Mouse (Mus musculus) intestine, embryonic 16.5 days (tissue): ENCODE measurements around the gene Chchd5. TPM values are rescaled to one million over a fixed set of nuclear protein-coding genes. Genes with fewer than 3 reads are reported as not detected.

Source experiments
- ATAC-seq: fragments of 200-750 bp; cut with Nextera tagmentation; 2 replicates; pipeline ENCODE4 v1.8.0; 2017; ENCODE audit warnings: moderate TSS enrichment, moderate library complexity
- H3K27ac ChIP-seq: fragments of 300-500 bp; sonication (generic); 2 replicates; pipeline ENCODE4 v1.5.1; 2014; ENCODE audit warnings: mild to moderate bottlenecking, low read length
- H3K27me3 ChIP-seq: fragments of 300-500 bp; sonication (generic); replicated peaks from 2 replicates; pipeline ENCODE4 v1.6.1; 2014; ENCODE audit warnings: low read length, control low read depth, mixed read lengths; ENCODE audit not compliant: control insufficient read depth, insufficient read depth
- H3K36me3 ChIP-seq: fragments of 300-500 bp; sonication (generic); 2 replicates; pipeline ENCODE4 v1.6.1; 2014; ENCODE audit warnings: low read length, control low read depth; ENCODE audit not compliant: control insufficient read depth, insufficient read depth
- H3K4me1 ChIP-seq: fragments of 300-500 bp; sonication (generic); 2 replicates; pipeline ENCODE4 v1.6.1; 2014; ENCODE audit warnings: low read length, control low read depth, mixed read lengths; ENCODE audit not compliant: control insufficient read depth, insufficient read depth
- H3K4me2 ChIP-seq: fragments of 300-500 bp; sonication (generic); 2 replicates; pipeline ENCODE4 v1.6.1; 2014; ENCODE audit warnings: low read depth, low read length, control low read depth
- H3K4me3 ChIP-seq: fragments of 300-500 bp; sonication (generic); 2 replicates; pipeline ENCODE4 v1.5.1; 2014; ENCODE audit warnings: mild to moderate bottlenecking, low read length
- H3K9ac ChIP-seq: fragments of 300-500 bp; sonication (generic); 2 replicates; pipeline ENCODE4 v1.6.1; 2014; ENCODE audit warnings: low read depth, low read length
- H3K9me3 ChIP-seq: fragments of 300-500 bp; sonication (generic); 2 replicates; pipeline ENCODE4 v1.6.1; 2016; ENCODE audit warnings: low read length, control low read depth; ENCODE audit not compliant: control insufficient read depth
- WGBS: fragments of 180-500 bp; shearing (Covaris S2); extraction: QIAGEN DNeasy Blood & Tissue Kit; methylation state at CpG from one replicate; pipeline ENCODE4 v1.1.7; 2014; 5-methylcytosine and 5-hydroxymethylcytosine counted together
- polyA plus RNA-seq: library from polyadenylated mRNA; unstranded; fragments of >200 nt; fragmentation: Nextera tagmentation; extraction: Ambion mirVana; gene quantifications from 2 replicates; pipeline ENCODE4 v1.2.1, GENCODE M21; 2015

Gene Chchd5
- polyA plus RNA-seq: 23.8 and 26.9 TPM in 2 replicates

- Histone ChIP-seq H3K4me1 (peaks cover 12% of the 10 kb centered on the region), H3K36me3 (peaks cover 31% of the 10 kb centered on the region), H3K27me3 (no peaks in the 10 kb centered on the region), H3K9me3 (peaks cover 4% of the 10 kb centered on the region; the same call in 1 of the 2 replicates), H3K27ac (peak within 1 kb of the TSS; percentile 96), H3K4me2 (peak within 1 kb of the TSS; percentile 81), H3K9ac (peak within 1 kb of the TSS; percentile 88), H3K4me3 (peak within 1 kb of the TSS; percentile 78)
- under 1% methylated on average over 35 of the region's 35 CpGs for WGBS
- ATAC-seq: peak; percentile 100
These were observed at the start of gene Chchd5 for GRCm38 (mm10) chr2:129129412-129129929. Chchd5 (plus strand) TSS chr2:129129700.

- no peak overlapping the region for H3K4me2 ChIP-seq
- H3K9me3 ChIP-seq: peaks cover 3% of the 10 kb centered on the region; the same call in 1 of the 2 replicates
- H3K9ac ChIP-seq: no peak overlapping the region
- H3K4me1 ChIP-seq: no peaks in the 10 kb centered on the region
- H3K36me3 ChIP-seq: no peaks in the 10 kb centered on the region
- H3K27me3 ChIP-seq: no peaks in the 10 kb centered on the region
- no peak overlapping the region for H3K27ac ChIP-seq
- H3K4me3 ChIP-seq: no peak overlapping the region
- 67% methylated on average over 13 of the region's 13 CpGs for WGBS
- no peak for ATAC-seq
These were observed 48.4 kb upstream of the Chchd5 start for GRCm38 (mm10) chr2:129081097-129081496.

- H3K36me3 ChIP-seq: no peaks in the 10 kb centered on the region
These were observed 46.0 kb upstream of the Chchd5 start for GRCm38 (mm10) chr2:129083514-129083913.

GRCm38 (mm10) chr2:129084959-129085358 lies 44.5 kb upstream of the Chchd5 start:
- H3K27me3 ChIP-seq: no peaks in the 10 kb centered on the region
- H3K4me1 ChIP-seq: no peaks in the 10 kb centered on the region
- H3K9me3 ChIP-seq: peaks cover 3% of the 10 kb centered on the region; the same call in 1 of the 2 replicates
- no peak overlapping the region for H3K4me2 ChIP-seq
- WGBS: 50% methylated on average over 2 of the region's 2 CpGs
- no peak overlapping the region for H3K9ac ChIP-seq
- H3K4me3 ChIP-seq: no peak overlapping the region
- no peak overlapping the region for H3K27ac ChIP-seq
- no peak for ATAC-seq
- H3K36me3 ChIP-seq: no peaks in the 10 kb centered on the region

More at GRCm38 (mm10) chr2:129083514-129083913, 46.0 kb upstream of the Chchd5 start:
- WGBS: 91% methylated on average over 5 of the region's 5 CpGs
- Histone ChIP-seq H3K27me3 (no peaks in the 10 kb centered on the region), H3K4me3 (no peak overlapping the region), H3K27ac (no peak overlapping the region), H3K9me3 (peaks cover 3% of the 10 kb centered on the region; the same call in 1 of the 2 replicates), H3K4me1 (no peaks in the 10 kb centered on the region), H3K4me2 (no peak overlapping the region), H3K9ac (no peak overlapping the region)
- no peak for ATAC-seq

DNA sequence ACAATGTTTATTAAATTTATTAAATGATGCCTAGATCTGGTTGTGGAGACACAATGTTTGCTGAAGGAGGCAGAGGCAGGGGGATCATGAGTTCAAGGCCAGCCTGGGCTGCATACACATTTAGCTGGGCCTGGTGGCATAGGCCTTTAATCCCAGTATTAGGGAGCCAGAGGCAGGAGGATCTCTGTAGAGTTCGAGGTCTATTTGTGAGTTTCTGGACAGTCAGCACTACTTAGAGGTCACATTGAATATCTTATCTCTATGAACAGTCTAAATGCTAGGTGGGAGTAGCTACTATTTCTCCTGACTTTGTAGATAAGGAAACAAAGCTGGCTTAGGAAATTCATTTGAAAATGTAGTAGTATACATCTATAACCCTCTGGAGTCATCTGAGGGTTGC lies 42.0 kb upstream of the Chchd5 start:
- WGBS: 83% methylated on average over 1 of the region's 1 CpGs
- no peak overlapping the region for H3K9ac ChIP-seq
- H3K4me2 ChIP-seq: no peak overlapping the region
- H3K27ac ChIP-seq: no peak overlapping the region
- no peaks in the 10 kb centered on the region for H3K36me3 ChIP-seq
- ATAC-seq: no peak
- H3K4me3 ChIP-seq: no peak overlapping the region
- H3K9me3 ChIP-seq: peaks cover 3% of the 10 kb centered on the region; the same call in 1 of the 2 replicates
- no peaks in the 10 kb centered on the region for H3K4me1 ChIP-seq
- no peaks in the 10 kb centered on the region for H3K27me3 ChIP-seq

- Histone ChIP-seq H3K4me1 (no peaks in the 10 kb centered on the region), H3K9me3 (peaks cover 3% of the 10 kb centered on the region; the same call in 1 of the 2 replicates), H3K27me3 (no peaks in the 10 kb centered on the region), H3K36me3 (no peaks in the 10 kb centered on the region), H3K9ac (no peak overlapping the region), H3K27ac (no peak overlapping the region), H3K4me2 (no peak overlapping the region), H3K4me3 (no peak overlapping the region)
- WGBS: 77% methylated on average over 4 of the region's 4 CpGs
- no peak for ATAC-seq
These were observed 39.1 kb upstream of the Chchd5 start for GRCm38 (mm10) chr2:129090370-129090769.

DNA sequence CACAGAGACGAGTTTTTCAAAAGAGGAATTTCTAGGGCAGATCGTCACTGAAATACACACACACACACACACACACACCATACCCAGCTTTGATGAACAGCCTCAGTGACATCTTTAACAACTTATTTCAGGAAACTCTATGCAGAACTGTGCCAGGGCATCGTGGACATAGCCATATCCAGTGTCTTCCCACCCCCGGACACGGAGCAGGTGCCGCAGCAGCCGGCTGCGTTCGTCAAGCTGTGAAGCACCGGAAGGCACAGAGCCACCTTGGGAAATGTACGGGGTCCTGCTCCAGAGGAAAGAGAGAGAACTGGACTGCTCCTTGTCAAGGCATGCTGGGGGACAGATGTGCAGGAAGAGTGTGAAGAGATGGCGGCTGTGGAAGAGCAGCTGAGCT lies 36.7 kb upstream of the Chchd5 start:
- WGBS: 91% methylated on average over 12 of the region's 12 CpGs

DNA sequence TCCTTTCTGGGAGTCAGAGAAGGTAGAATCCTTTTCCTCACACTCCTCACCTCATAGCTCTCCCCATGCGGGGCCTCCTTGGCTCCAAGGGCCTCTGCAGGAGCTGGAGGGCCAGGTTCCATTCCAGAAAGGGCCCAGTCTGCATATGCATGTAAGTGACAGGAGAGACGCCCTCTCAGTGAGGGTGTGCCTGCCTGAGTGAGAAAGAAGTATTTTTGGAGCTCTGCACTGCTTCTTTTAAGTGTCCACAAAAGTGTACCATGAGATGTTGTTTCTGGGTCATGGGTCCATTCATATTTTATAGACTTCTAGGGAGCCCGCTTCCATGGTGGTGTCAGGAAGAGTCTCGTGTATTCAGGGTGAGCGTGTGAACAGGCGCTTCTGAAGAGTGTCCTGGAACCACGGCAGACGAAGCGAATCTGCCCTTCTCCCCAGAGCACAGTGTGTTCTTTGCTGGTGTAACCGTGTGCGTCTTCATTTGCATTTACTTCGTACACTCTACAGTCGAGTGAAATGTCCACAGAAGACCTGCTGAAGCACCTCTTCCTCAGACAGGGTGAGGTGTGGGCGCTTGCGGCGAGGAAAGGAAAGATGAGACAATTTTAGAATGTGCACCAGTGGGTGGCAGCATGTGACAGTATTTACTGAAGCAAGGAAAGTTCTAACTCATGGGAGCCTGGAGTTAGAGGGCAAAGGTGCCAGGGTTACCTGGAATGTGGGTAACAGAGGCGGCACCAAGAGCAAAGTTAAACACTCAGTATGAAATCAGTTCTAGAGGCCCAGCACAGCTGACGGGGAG lies 35.4 kb upstream of the Chchd5 start:
- no peak for ATAC-seq
- Histone ChIP-seq H3K36me3 (no peaks in the 10 kb centered on the region), H3K9me3 (no peaks in the 10 kb centered on the region), H3K27ac (no peak overlapping the region), H3K4me3 (no peak overlapping the region), H3K4me1 (no peaks in the 10 kb centered on the region), H3K4me2 (no peak overlapping the region), H3K9ac (no peak overlapping the region), H3K27me3 (no peaks in the 10 kb centered on the region)
- 88% methylated on average over 18 of the region's 18 CpGs for WGBS

More for the DNA sequence above, 36.7 kb upstream of the Chchd5 start:
- Histone ChIP-seq H3K4me1 (no peaks in the 10 kb centered on the region), H3K9me3 (no peaks in the 10 kb centered on the region), H3K27me3 (no peaks in the 10 kb centered on the region), H3K9ac (no peak overlapping the region), H3K4me3 (no peak overlapping the region), H3K4me2 (no peak overlapping the region), H3K27ac (no peak overlapping the region), H3K36me3 (no peaks in the 10 kb centered on the region)
- no peak for ATAC-seq

GRCm38 (mm10) chr2:129100784-129101310 lies 28.7 kb upstream of the Chchd5 start, which contains the start of gene Polr1b:
Polr1b (plus strand) TSS chr2:129100995.
- H3K9ac ChIP-seq: peak within 1 kb of the TSS; percentile 83
- H3K36me3 ChIP-seq: peaks cover 5% of the 10 kb centered on the region
- peak within 1 kb of the TSS; percentile 30; the same call in 1 of the 2 replicates for H3K27ac ChIP-seq
- H3K4me2 ChIP-seq: peak within 1 kb of the TSS; percentile 75
- ATAC-seq: peak; percentile 100
- H3K27me3 ChIP-seq: no peaks in the 10 kb centered on the region
- peak within 1 kb of the TSS; percentile 84 for H3K4me3 ChIP-seq
- 0 out of 2 replicates have a peak, but pooled peaks cover 3% of the 10 kb centered on the region for H3K4me1 ChIP-seq
- under 1% methylated on average over 35 of the region's 35 CpGs for WGBS
- H3K9me3 ChIP-seq: no peaks in the 10 kb centered on the region
